Mouse (Mus musculus): ENCODE measurements around the gene Asb16. TPM values are rescaled to one million over a fixed set of nuclear protein-coding genes. Genes with fewer than 3 reads are reported as not detected.
"Not testable (repeated sequence)": the region's sequence is repeated elsewhere in the genome, so short reads cannot be mapped to it uniquely, and the experiment has no call there.

The Asb16 gene
- total RNA-seq, 2 experiments from 2014 or later: 0.31 to 3.4 TPM

DNA sequence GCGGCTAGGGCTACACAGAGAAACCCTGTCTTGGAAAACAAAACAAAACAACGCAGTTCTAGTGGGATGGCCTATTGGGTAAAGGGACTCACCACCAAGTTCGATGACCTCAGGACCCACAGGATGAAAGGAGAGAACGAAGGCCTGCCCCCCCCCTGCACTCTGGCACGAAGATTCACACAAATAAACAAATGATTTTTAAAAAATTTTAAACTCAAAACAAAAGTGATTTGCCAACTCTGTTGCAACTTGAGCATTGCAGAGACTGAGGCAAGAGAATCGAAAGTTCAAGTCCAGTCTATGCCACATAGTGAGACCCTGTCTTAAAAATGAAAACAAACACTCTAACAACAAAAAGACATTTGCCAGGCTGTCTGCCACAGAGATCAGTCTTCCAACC is 27.9 kb upstream of the Asb16 start:
- no peak for ATAC-seq (replicated peaks; ENCODE audit: poor library complexity, severe bottlenecking)

GRCm38 (mm10) chr11:102241246-102241645 is 27.3 kb upstream of the Asb16 start:
- ATAC-seq (replicated peaks; ENCODE audit: poor library complexity, severe bottlenecking): no peak

GRCm38 (mm10) chr11:102241874-102242273 is 26.7 kb upstream of the Asb16 start:
- no peak for ATAC-seq (replicated peaks; ENCODE audit: poor library complexity, severe bottlenecking)

DNA sequence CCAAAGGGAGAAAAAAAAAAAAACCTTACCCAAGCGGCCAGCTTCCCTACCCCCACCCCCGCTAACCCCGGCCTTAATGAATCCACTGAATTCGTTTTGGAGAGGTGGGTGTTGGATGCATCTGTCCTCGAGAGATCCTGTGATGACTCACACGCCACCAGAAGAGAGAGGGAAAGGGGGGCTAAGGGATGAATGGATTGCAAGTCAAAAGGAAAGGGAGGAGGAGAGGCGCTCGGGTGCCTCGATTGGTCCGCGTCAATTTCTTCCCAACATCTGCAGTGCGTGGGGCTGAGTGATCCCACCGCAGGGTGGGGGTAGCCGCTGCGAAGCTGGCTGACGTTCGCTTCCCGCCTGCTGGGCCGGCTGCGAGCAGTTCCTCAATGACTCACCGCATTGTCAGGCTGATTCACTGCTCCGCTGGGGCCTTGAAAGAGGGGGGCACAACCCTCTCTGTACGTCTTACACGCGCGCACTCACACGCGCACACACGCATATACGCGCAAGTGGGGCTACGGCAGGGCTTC is 23.6 kb upstream of the Asb16 start:
- peak; percentile 78 for ATAC-seq (replicated peaks; ENCODE audit: poor library complexity, severe bottlenecking)

DNA sequence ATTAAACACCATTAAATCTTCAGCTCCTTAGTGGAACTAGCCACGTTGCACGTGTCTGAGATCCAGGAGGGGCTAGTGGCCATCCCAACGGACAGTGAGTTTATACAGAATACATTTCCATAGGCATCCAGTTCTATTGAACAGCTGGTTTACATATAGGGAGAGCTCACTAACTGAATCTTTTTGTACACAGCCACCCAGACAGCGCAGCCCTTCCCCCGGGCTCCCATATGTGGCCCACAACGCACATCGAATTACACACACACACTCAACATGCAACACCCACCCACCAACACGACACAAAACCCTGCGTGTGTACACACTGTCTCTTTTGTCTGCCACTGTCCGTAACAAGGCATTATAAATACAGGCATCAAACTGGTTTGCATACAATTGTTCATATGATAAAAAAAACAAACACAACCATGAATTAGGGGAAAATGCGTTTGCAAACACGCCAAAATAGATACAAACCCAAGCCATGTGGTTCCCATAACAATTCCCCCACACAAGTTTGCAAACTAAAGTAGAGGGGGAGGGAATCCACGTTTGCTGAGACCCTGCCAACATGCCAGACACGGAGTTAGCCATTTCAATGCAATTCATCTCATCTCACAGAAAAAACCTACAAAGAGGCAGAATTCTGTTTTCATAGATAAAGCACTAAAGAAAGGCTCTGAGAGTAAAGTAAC is 22.8 kb upstream of the Asb16 start:
- no peak for ATAC-seq (replicated peaks; ENCODE audit: poor library complexity, severe bottlenecking)

GRCm38 (mm10) chr11:102246273-102246635 is 22.3 kb upstream of the Asb16 start:
- peak; percentile 54 for ATAC-seq (replicated peaks; ENCODE audit: poor library complexity, severe bottlenecking)

GRCm38 (mm10) chr11:102246871-102247270 is 21.7 kb upstream of the Asb16 start:
- no peak for ATAC-seq (replicated peaks; ENCODE audit: poor library complexity, severe bottlenecking)

DNA sequence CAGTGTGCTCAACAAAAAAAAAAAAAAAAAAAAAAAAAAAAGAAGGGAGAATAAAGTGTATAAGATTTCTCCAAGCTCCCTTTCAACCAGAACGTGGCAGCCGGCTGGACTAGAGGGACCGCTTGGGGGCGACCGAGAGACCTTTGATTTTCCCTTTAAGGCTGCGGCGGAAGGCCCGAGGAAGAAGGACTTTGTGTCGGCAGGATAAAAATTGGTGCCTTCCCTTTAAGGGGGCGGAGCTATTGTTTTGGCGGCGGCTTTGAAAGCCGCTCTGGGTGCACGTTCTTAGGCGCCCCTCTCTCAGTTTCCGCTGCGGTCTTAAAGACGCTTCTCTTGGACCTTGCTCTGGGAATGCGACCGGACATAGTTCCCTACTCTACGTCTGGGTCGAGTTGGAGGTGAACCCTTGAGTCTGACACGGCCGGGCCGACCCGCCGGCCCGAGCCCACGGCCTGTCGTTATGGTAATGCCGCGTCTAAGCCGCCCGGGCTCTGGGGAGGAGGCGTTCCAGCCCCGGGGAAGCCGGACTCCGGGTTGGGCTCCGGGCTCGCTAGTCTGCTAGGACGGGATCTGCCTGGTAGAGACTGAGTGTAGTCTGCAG is 19.8 kb upstream of the Asb16 start, which contains the start of gene BC030867:
Gene BC030867, plus strand, starts transcription at position 253 of the 601 bp plus-strand sequence.
- peak; percentile 72 for ATAC-seq (replicated peaks; ENCODE audit: poor library complexity, severe bottlenecking)

DNA sequence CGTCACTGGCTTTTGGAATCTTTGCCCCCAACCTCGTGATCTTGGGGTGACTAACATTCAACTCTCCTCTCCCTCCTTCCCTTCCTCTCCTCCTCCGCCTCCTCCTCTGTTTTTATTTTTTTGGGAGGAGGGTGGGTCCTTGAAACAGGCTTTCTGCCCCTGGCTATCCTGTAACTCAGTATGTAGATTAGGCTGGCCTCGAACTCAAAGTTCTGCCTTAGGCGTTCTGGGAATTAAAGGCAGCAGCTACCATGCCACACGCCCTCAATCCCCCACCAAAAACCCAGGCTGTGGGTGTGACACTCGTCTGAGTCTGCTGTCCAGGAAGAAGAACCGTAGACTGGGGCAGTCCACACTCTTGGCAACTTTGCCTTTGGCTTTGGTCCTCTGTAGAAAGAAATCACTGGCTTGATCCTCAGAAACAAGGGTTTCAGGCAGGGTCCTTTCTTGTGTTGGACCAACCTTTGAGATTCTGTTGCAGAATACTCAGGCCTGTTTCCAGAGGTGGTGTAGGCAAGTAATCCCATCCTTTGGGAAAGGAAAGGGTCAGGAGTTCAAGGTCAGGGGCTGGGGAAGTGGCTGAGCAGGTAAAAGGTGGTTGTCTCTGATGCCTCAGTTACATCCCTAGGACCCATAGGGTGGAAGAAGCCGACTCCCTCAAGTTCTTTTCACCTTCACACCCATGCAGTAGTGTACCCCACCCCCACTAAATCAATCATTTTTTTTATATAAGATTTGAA is 19.0 kb upstream of the Asb16 start:
- no peak for ATAC-seq (replicated peaks; ENCODE audit: poor library complexity, severe bottlenecking)

GRCm38 (mm10) chr11:102257514-102257913 is 11.0 kb upstream of the Asb16 start:
- peak; percentile 50 for ATAC-seq (replicated peaks; ENCODE audit: poor library complexity, severe bottlenecking)

DNA sequence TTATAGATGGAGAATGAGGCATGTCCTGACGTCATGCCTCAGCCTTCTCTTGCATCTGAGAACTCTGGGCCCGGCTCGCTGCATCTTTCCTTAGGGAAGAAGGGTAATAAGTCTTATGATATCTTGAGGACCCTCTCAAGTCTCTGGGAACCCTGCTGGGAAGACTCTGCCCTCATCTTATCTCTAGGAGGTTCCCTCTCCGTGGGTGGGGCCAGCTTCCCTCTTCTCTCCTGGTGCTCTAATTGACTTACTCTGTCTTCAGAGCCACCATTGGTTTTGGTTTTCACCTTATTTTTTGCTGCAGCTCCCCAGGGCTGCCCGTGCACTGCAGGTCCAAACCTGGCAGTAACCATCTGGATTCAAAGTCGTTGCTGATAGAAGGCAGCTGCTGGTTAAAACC is 10.4 kb upstream of the Asb16 start:
- ATAC-seq (replicated peaks; ENCODE audit: poor library complexity, severe bottlenecking): no peak

- ATAC-seq (replicated peaks; ENCODE audit: poor library complexity, severe bottlenecking): no peak
Observed at GRCm38 (mm10) chr11:102258521-102258920, 10.0 kb upstream of the Asb16 start.

GRCm38 (mm10) chr11:102263211-102263610 is 5.3 kb upstream of the Asb16 start:
- ATAC-seq (replicated peaks; ENCODE audit: poor library complexity, severe bottlenecking): no peak

DNA sequence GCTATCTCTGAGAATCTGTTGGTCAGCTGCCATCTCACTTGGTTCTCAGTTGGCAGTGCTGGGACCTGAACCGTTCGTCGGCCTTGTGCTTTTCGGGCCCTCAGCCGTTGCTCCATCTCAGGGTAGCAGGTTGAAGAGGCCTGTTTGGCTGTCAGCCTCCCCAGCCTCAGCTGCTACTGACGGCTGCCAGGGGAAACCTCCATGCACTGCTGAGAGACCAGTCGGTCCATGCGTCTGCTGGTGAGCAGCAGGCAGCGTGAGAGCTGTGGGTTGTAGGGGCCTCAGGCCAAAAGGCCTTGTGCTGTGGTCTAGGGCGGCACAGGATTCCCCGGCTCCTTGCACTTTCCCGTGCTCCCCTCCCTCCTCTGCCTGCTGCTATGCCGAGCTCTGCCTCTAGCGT is 2.7 kb upstream of the Asb16 start:
- no peak for ATAC-seq (replicated peaks; ENCODE audit: poor library complexity, severe bottlenecking)

- ATAC-seq (replicated peaks; ENCODE audit: poor library complexity, severe bottlenecking): no peak
Observed at GRCm38 (mm10) chr11:102266631-102267355, 1.8 kb upstream of the Asb16 start.

DNA sequence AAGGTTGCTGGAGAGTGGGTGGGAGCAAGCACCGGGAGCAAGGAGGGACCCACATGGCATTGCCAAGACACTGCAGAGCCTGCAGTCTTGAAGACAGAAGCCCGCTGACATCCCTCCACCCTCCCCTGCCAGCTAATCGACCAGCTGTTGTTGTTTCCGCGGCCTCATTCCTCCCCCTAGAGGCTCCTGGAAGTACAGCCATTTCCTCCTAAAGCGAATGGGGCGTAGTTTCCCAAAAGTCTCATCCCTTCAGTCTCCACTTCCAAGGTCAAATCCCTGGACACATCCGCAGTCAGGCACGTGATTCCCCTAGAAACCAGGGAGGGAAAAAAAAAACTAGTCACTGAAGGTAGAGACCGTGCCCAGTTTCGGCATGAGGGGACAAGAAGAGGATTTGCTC is 1.1 kb upstream of the Asb16 start:
- ATAC-seq (replicated peaks; ENCODE audit: poor library complexity, severe bottlenecking): peak; percentile 79

DNA sequence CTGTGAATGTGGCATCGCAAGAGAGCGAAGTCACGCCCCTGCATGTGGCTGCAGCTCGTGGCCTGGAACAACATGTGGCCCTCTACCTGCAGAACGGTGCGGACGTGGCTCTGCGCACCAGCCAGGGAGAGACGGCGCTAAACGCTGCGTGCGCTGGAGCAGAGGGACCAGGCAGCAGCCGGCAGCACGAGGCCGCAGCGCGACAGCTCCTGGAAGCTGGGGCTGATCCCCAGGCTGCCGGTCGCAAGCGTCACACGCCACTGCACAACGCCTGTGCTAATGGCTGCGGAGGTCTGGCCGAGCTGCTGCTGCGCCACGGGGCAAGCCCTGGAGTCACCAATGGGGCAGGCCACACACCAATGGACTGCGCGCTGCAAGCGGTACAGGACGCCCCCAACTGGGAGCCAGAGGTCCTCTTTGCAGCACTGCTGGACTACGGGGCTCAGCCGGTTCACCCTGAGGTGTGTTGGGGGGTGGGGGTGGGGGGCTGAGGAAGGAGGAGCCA is 7.9 kb downstream of the Asb16 start:
- peak; percentile 89 for ATAC-seq (replicated peaks; ENCODE audit: poor library complexity, severe bottlenecking)

DNA sequence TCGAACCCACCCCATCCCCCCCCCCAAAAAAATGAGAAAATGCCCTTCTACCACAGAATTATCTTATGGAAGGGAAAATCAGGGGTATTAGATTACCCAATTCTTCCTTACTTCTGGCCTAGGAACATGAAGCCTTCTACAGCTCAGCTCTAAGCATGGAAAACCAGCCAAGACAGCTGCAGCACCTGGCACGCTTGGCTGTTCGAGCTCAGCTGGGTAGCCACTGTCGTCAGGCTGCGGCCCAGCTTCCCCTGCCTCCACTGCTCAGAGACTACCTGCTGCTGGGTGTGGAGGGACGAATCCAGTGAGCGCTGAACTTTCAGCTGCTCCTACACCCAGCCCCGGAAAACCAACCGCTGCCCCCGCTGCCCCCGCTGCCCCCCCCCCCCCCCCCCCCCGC is 9.2 kb downstream of the Asb16 start:
- ATAC-seq (replicated peaks; ENCODE audit: poor library complexity, severe bottlenecking): no peak

DNA sequence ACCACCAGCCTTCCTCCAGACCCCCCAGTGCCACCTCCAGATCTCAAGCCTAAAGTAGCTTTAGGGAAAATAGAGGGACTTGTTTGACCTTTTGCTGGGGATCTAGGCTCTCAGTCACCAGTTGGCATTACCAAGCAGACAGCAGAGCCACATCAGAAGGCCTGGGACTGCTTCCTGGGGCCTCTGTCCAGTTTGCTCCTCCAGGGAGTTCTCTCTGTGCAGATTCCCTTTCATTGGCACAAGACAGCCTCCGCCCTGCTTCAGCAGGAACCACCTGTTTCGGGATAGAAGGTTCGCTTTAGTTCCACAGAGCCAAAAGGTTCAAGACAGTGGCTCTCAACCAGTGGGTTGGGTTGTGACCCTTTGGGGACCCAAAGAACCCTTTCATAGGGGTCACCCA is 11.1 kb downstream of the Asb16 start:
- no peak for ATAC-seq (replicated peaks; ENCODE audit: poor library complexity, severe bottlenecking)

GRCm38 (mm10) chr11:102280267-102280666 is 11.7 kb downstream of the Asb16 start:
- ATAC-seq (replicated peaks; ENCODE audit: poor library complexity, severe bottlenecking): not testable (repeated sequence)

Data from granulocyte monocyte progenitor cell, adult 5-6 weeks (primary cell).